Mouse (Mus musculus) small intestine, adult 10 weeks (tissue): ENCODE data around the gene Nt5c1a. TPM values are rescaled to one million over a fixed set of nuclear protein-coding genes. Genes with fewer than 3 reads are reported as not detected.

Experiments
- polyA plus RNA-seq: library from polyadenylated mRNA; stranded (reverse); fragments of 350-450 nt; fragmentation: Illumina TruSeq; extraction: RNeasy Lipid Tissue Mini Kit (QIAGEN cat#74804); gene quantifications from one replicate; pipeline ENCODE4 v1.2.3, GENCODE M21; 2014; ENCODE audit warnings: low replicate concordance

The Nt5c1a gene
- not detected for polyA plus RNA-seq

DNA sequence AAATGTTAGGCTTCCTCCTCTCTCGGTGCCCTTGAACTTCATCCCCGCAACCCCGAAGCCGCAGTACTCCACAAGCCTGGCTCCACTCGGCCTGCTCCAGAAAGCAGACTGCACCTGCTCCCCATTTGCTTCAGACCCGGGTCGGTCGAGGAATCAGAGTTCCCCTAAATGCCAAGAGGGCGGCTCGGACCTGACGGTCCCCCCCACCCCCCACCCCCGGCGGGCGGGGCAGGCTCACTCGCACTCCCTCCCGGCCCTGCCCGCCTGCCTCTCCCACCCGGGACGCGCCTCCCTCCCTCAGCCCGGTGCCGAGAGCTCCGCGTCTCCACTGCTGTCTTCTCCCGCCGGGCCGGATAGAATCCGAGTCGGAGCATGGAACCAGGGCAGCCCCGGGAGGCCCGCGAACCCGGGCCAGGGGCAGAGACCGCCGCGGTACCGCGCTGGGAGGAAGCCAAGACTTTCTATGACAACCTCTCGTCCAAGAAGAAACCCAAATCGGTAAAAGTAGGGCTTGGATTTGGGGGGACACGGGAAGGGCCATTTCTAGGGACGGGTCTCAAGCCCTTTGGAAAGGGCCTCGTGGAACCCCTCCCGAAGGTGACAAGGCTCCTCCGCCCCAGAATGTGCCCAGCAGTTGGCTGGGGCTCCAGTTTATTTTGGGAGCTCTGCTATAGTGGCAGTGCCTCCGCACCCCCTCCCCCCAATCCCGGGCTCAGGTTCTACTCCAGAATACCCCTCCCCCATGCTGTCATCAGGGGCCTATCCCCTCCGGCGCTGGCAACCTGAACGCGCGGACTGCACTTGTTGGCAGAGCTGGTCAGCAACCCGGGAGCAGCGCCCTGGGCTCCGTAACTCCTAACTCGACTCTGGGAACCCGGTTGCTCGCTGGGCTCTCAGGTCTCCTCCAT is at the start of gene Nt5c1a:
Nt5c1a (plus strand) TSS at position 319 of the 908 bp plus-strand sequence.

DNA sequence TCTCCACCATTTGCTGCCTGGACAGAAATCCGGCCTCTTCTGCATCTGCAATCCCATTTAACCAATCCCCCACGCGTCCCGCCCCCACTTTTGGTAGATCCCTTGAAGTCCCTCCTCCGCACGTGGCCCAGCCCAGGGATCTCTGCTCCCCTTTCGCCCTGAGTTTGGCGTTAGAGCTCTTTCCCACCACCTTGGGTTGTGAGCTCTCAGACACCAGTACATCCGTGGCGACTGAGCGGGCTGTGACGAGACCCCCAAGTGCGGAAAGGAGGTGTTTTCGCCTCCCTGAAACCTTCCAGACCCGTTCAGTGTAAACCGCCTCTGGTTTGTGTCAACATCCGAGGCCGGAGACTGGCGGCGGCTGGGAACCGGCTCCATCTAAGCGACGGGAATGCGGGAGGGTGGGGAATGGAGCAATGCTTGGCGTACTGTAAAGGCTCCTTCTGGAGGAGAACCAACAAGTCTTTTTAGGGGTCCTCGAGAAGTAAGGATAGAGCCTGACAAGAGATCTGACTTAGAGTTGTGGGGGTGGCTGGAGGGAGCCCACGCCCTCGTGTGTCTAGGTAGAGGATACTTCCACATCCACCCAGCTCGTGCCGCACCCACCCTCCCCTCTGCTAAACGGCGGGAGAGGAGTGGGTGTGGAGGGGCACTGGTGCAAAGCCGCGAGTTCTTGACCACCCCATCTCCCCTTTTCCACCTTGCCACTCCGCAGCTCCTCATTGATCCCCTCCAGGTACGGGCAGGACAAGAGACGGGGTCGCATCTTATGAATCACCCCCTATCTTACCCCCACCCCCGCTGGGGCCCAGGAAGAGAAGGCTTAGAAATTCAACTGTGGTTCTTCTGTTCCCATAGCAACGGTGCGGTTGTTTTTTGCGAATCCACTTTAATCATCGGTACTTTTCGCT is 18.7 kb upstream of the Nt5c1a start, which contains the start of gene Hpcal4:
Hpcal4 (plus strand) TSS at position 900 of the 911 bp plus-strand sequence.

DNA sequence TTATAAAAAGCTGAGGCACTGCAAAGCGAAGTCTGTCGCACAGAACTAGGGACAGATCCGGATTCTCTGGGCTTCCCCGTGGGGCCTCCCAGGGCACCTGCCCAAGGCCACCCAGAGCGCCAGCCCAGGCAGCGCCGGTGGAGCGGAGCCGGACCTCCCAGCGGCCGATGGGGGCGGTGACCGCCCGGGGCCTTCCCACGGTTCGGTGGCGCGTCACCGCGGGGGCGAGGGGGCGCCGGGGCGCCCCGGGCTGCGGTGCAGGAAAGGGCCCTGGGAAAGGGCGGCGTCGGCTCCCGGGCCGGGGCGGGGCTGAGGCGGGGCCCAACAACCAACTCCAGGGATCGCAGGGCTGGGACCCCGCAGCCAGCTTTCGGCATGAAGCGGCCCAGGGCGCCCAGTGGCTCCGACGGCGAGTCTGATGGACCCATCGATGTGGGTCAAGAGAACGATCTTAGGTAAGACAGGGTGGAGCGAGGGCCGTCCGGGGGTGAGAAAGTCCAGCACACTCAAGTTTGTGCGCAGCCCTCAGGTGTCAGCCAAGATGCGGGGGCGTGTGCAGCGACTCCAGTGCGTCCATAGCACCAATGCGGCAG is 32.3 kb downstream of the Nt5c1a start, which contains the start of gene Heyl:
Heyl (plus strand) TSS at position 65 of the 593 bp plus-strand sequence.

DNA sequence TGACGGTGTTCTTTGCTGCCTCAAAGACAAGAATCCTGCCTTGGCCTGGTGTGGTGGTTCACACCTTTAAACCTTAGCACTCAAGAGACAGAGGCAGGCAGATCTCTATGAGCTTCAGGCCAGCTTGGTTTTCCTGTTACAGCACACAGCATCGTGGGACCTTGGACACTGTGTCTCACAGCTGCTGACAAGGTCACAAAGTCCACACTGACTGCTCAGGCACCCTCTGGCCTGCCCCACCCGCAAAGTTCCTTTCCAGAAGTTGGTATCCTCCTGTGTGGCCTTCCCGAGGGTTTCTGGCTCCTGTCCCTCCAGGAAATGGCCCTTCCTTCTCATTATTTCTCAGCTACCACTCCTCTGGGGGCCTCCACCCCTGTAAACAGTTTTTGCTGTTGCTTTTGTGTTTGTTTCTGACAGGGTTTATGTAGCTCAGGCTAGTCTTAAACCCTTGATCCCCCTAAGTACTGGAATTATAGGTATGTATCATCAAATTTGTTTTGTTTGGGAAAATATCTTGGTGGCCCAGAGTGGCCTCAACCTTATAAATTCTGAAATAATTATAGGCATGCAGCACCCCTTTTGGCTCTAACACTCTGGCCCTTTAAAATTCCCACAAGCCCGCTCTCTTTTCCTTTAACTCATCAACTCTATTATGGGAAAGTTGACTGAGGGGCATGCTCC is 60.6 kb downstream of the Nt5c1a start, which contains the start of gene Pabpc4:
Pabpc4 (plus strand) TSS at position 631 of the 681 bp plus-strand sequence.

Other genes starting within 250 kb of the Nt5c1a start
- 1.7 TPM for gene Mfsd2a, start 240.3 kb upstream of the Nt5c1a start, polyA plus RNA-seq
- gene Mycl, start 205.9 kb upstream of the Nt5c1a start, polyA plus RNA-seq = 2.2 TPM
- gene Trit1, start 184.9 kb upstream of the Nt5c1a start, polyA plus RNA-seq = 10.4 TPM
- gene Bmp8b, start 96.3 kb upstream of the Nt5c1a start, polyA plus RNA-seq = 1.4 TPM
- gene Oxct2b, start 85.2 kb upstream of the Nt5c1a start, polyA plus RNA-seq = not detected
- gene Ppie, start 61.6 kb upstream of the Nt5c1a start, polyA plus RNA-seq = 6.7 TPM
- gene Hpcal4, start 18.3 kb upstream of the Nt5c1a start, polyA plus RNA-seq = 0.41 TPM
- 0.52 TPM for gene Heyl, start 32.1 kb downstream of the Nt5c1a start, polyA plus RNA-seq
- gene Pabpc4, start 60.8 kb downstream of the Nt5c1a start, polyA plus RNA-seq = 23.7 TPM
- not detected for gene Oxct2a, start 122.1 kb downstream of the Nt5c1a start, polyA plus RNA-seq
- gene Bmp8a, start 141.7 kb downstream of the Nt5c1a start, polyA plus RNA-seq = 5.5 TPM